Mouse (Mus musculus) megakaryocyte, embryonic 14.5 days (primary cell): ENCODE measurements at regions not wholly inside any gene's neighbourhood (a gene's known extent, or its start where the extent isn't known, plus 50 kb on each side); places are given as distances from the start of the nearest gene placed in this dataset.

Experiments used
- FLI1 ChIP-seq: IDR thresholded peaks from 2 replicates; pipeline ENCODE4 v1.6.1; 2012; ENCODE audit warnings: low read length, inconsistent platforms, mixed read lengths
- GATA1 ChIP-seq: IDR thresholded peaks from 3 replicates; pipeline ENCODE4 v1.6.1; 2012; ENCODE audit warnings: mixed read lengths, low read length, inconsistent platforms, borderline replicate concordance

DNA sequence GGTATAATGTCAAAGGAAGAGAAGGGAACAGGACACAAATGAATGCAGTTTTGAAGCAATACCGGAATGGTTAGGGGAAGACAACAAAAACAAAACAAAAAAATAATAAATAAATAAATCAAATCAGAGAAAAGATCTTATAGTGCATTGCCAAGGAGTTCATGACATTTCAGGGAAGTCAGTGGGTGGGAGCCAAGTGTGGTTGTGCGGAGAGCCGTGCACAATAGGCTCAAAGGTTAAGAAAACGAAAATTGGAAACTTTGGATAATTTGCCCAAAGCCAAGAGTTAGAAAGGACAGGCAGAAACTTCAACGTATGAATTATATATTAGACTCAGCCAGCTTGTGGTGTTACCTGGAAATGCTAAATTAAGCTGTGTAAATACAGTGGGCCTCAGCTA is 599.4 kb downstream of the Gm826 start:
- TF ChIP-seq GATA1 = no peak
- no peak for TF ChIP-seq FLI1
